Mouse (Mus musculus): Measurements from ENCODE around the gene Tac1. TPM values are rescaled to one million over a fixed set of nuclear protein-coding genes. Genes with fewer than 3 reads are reported as not detected.
"Not testable (repeated sequence)": the region's sequence is repeated elsewhere in the genome, so short reads cannot be mapped to it uniquely, and the experiment has no call there.

Gene Tac1
- not detected for total RNA-seq (2018; cell fraction: chromatin; rRNA removed)
- total RNA-seq (2018; cell fraction: cytosol; rRNA removed), result not detected
- total RNA-seq (2018; cell fraction: nucleus; rRNA removed), result not detected
- not detected in 3 replicates for polyA plus RNA-seq (2018)

DNA sequence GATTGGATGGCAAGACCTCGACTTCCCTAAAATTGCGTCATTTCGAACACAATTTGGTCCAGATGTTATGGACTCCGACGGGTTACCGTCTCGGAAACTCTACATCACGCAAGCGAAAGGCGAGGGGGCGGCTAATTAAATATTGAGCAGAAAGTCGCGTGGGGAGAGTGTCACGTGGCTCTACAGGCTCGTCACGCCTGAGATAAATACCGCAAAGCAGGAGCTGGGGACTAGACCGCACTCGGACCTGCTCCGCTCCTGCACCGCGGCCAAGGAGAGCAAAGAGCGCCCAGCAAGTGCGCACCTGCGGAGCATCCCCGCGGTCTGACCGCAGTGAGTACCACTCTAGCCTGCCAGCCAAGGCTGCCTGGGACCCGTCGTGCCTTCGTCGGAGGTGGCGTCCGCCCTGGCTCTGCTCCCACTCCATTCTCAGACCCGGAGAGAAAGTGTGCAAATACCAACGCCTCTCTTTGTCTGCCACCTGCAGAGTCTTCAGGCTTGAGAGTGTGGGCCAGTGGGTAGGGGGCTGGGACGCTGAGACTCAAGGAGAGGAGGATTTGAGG, at the start of gene Tac1:
Tac1 (plus strand) TSS at position 51 of the 563 bp plus-strand sequence.
- no peaks in the 10 kb centered on the region for H3K79me2 ChIP-seq (ENCODE audit: inconsistent target)
- H3K36me3 ChIP-seq (ENCODE audit: inconsistent target), result no peaks in the 10 kb centered on the region
- WGBS (ENCODE audit: missing documents), result 3% methylated on average over 37 of the region's 37 CpGs
- no peak within 1 kb of the TSS for H3K27ac ChIP-seq
- H3K4me3 ChIP-seq (ENCODE audit: inconsistent target), result no peak within 1 kb of the TSS

DNA sequence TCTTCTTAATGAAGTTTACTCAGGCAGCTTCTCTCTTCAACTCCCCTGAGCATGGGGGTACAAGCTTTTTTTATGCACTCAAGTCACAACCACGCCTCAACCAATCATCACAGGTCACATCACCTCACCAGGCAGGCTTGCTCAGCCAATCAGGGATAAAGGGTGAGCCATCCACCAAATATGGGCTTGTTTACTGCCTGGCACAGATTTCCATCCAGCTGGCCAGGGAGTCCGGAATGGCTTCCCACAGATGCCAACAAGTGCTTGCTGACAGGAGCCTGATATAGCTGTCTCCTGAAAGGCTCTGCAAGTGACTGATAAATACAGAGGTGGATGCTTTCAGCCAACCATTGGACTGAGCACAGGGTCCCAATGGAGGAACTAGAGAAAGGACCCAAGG, 11.2 kb upstream of the Tac1 start:
- 80% methylated on average over 2 of the region's 2 CpGs for WGBS (ENCODE audit: missing documents)
- H3K36me3 ChIP-seq (ENCODE audit: inconsistent target); H3K4me3 ChIP-seq (ENCODE audit: inconsistent target); H3K79me2 ChIP-seq (ENCODE audit: inconsistent target); H3K27ac ChIP-seq: not testable (repeated sequence)

DNA sequence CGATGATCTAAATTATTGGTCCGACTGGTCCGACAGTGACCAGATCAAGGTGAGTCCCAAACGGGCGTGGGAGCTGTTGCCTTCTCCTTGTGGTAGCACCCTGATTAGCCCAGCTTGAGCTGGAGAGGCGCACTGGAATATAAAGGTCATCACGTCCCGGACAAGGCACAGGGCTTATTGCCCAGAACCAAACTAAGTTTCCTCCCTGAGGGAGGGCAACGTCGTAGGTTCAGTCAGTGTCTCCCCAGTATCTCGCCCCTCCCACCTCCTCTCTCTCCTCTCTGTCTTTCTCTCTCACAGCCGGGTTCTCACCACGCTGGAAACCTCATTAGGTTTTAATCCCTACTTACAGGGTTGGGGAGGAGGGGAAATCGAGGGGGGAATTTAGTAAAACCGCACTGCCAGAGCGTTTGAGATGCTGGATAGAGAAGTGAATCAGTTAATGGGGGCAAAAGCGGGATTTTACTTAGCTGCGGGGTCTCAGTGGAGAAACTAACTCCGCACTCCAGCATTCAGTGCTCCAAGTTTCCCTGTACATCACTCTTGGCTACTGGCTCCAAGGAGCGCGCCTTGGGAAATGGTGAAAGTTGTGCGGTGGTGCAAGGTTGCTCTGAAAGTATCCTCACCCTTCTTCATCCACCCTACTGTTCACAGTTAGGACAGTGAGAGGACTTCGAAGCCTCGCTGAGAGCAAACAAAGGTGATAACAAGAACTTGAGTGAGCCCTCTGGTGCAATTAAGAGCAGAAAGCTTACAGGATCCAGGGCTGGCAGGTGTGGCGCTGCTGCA, 1.2 kb downstream of the Tac1 start:
- no peak overlapping the region for H3K27ac ChIP-seq
- H3K4me3 ChIP-seq (ENCODE audit: inconsistent target), result no peak overlapping the region
- WGBS (ENCODE audit: missing documents), result 7% methylated on average over 25 of the region's 25 CpGs
- H3K79me2 ChIP-seq (ENCODE audit: inconsistent target), result no peaks in the 10 kb centered on the region
- no peaks in the 10 kb centered on the region for H3K36me3 ChIP-seq (ENCODE audit: inconsistent target)

DNA sequence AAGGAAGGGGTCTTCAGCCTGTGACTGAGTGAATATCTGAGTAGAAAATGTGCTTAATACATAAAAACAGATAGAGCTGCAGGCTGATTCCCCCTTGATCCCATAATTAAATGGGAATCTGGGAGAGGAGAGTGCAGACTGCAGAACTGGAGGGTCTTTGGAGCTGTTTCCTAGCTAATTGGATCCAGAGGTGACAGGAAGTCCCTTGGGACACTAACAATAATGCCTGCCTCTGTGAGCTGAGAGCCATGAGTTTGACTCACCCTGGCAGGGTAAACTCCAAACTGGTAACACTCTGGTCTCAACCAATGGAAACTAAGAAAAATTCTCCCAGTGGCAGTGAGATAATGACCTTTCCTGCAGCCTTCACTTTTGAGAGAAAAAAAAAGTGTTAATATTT, 3.5 kb downstream of the Tac1 start:
- Histone ChIP-seq H3K36me3 (ENCODE audit: inconsistent target) (no peaks in the 10 kb centered on the region), H3K4me3 (ENCODE audit: inconsistent target) (no peak overlapping the region), H3K27ac (no peak overlapping the region), H3K79me2 (ENCODE audit: inconsistent target) (no peaks in the 10 kb centered on the region)

DNA sequence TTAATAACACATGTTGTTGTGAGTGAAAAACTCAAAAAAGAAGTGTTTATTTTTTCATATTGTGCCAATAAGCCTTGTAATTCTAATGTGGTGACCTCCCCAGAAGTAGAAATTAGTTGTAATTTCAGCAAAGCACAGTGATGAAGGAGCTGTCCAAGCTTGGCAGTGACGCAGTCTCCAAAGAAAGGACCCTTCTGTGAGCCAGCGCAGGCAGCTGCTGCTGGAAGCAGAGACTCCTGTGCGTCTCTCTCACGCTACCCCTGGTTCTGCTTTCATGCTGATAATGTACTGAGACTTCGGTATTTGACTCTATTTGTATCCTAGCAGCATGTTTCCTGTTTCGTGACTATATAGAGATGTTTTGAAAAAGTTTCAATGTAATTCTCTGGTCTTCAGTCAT, 7.8 kb downstream of the Tac1 start:
- H3K79me2 ChIP-seq (ENCODE audit: inconsistent target), result no peaks in the 10 kb centered on the region
- no peak overlapping the region for H3K27ac ChIP-seq
- no peak overlapping the region for H3K4me3 ChIP-seq (ENCODE audit: inconsistent target)
- H3K36me3 ChIP-seq (ENCODE audit: inconsistent target), result no peaks in the 10 kb centered on the region
- WGBS (ENCODE audit: missing documents), result 65% methylated on average over 6 of the region's 6 CpGs

DNA sequence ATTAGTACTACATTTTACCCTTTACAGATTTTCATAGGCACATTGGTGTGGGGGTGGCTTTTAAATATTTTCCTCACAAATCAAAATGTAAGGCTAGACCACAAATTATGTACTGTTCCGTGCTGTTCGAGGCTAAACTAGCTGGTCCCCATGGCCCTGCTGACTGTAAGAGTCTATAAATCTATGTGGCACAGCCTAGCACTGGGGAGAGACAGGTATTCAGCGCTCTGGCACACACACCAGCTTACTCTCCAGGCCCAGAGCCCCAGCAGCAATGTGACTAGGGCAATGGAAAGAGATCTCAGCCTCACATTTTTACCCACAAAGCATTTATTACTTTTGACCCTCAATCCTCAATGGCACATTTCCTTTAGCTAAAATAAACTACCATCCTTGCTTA, 9.9 kb downstream of the Tac1 start:
- H3K79me2 ChIP-seq (ENCODE audit: inconsistent target), result no peaks in the 10 kb centered on the region
- H3K27ac ChIP-seq, result no peak overlapping the region
- no peaks in the 10 kb centered on the region for H3K36me3 ChIP-seq (ENCODE audit: inconsistent target)
- H3K4me3 ChIP-seq (ENCODE audit: inconsistent target), result no peak overlapping the region
- 72% methylated on average over 3 of the region's 3 CpGs for WGBS (ENCODE audit: missing documents)

DNA sequence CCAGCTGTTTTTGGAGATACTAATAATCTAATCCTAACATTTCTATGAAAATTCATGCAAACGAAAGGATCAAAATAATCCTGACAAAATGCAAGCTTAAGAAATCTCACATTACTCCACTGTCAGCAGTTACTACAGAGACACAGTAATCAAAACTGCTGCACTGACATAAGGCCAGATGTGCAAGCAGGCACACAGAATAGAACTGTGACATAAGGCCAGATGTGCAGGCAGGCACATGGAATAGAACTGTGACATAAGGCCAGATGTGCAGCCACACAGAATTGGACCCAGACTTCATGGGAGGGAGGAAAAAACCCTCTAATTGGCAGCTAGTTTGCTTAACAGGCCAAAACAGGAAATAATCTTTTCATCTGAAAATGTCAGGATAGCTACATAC, 16.5 kb downstream of the Tac1 start:
- Histone ChIP-seq H3K4me3 (ENCODE audit: inconsistent target) (no peak overlapping the region), H3K27ac (no peak overlapping the region), H3K36me3 (ENCODE audit: inconsistent target) (no peaks in the 10 kb centered on the region), H3K79me2 (ENCODE audit: inconsistent target) (no peaks in the 10 kb centered on the region)
- 81% methylated on average over 1 of the region's 1 CpGs for WGBS (ENCODE audit: missing documents)

DNA sequence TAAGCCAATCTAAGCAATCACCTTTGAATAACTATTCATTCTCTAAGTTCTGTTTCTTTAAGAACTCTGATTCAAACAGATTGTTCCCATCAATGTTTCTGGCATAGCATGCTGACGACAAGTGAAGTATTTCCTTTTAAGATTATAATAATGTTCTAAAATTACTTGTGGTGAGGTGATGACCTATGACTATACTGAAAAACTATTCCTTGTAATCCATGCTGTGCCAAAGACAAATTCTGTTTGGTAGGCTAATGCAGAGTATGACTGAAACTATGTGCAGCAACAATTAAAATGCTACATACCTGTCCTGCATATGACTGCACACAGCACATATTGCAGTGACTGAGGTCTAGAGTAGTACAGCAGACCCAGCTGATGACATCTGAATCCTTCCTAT, 23.4 kb downstream of the Tac1 start:
- Histone ChIP-seq H3K27ac (no peak overlapping the region), H3K79me2 (ENCODE audit: inconsistent target) (no peaks in the 10 kb centered on the region), H3K4me3 (ENCODE audit: inconsistent target) (no peak overlapping the region), H3K36me3 (ENCODE audit: inconsistent target) (no peaks in the 10 kb centered on the region)
- WGBS (ENCODE audit: missing documents), result 50% methylated on average over 1 of the region's 1 CpGs

DNA sequence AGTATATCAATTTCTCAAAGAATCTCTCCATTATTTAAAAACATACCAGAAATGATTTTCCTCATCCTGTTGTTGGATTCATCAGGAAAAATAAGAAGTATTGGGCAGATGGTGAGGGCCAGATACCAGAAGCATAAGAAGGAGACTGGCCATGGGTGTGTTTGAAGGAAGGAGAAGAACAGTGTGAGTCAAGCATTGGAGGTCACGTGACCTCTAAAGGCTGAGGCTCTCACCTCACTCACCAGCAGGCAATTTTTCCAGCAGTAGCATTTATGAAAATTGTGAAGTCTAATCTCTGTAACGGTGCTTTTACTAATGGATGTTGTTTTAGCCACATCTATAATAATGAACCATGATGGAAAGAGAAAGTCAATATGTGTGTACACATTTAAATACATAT, 39.8 kb downstream of the Tac1 start:
- Histone ChIP-seq H3K27ac (no peak overlapping the region), H3K36me3 (ENCODE audit: inconsistent target) (no peaks in the 10 kb centered on the region), H3K79me2 (ENCODE audit: inconsistent target) (no peaks in the 10 kb centered on the region), H3K4me3 (ENCODE audit: inconsistent target) (no peak overlapping the region)
- WGBS (ENCODE audit: missing documents), result 94% methylated on average over 2 of the region's 2 CpGs

DNA sequence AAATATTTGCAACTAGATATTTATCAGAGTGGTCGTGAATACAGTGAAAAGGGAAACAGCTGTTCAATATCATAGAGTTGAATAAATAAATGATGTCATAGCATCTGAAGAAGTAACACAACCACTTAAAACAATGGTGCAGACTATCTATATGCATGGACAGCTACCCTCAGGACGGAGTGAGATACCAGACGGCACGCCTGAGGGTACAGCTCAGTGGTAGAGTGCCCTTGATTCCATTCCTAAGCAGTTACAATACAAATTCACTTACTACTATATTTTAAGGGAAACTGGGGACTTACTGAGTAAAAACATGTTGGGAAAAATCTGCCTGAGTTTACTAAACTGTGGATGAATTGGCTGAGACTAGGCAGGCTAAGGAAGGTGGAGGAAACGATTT, 43.7 kb downstream of the Tac1 start:
- H3K79me2 ChIP-seq (ENCODE audit: inconsistent target), result no peaks in the 10 kb centered on the region
- no peak overlapping the region for H3K27ac ChIP-seq
- H3K4me3 ChIP-seq (ENCODE audit: inconsistent target), result no peak overlapping the region
- whole genome bisulfite sequencing (ENCODE audit: missing documents), result 81% methylated on average over 5 of the region's 5 CpGs
- no peaks in the 10 kb centered on the region for H3K36me3 ChIP-seq (ENCODE audit: inconsistent target)

DNA sequence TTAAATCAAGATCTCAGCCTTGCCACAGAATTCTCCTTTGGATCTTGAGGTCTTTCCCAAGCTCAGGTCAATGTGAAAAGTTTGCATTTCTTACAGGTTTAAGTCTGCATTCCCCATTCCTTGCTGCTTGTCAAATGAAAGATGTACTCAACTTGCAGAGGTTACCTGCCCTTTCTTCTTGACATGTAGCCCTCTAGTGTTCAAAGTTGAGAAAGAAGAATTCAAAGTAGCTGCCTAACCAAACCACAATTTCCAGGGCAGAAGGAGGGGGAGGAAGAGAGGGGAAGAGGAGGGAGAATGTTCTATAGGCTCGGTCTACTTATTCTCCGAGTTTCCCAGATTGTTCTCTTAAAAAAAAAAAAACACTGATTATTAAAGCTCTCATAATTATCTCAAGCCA, 45.5 kb downstream of the Tac1 start:
- no peak overlapping the region for H3K4me3 ChIP-seq (ENCODE audit: inconsistent target)
- H3K27ac ChIP-seq, result no peak overlapping the region
- no peaks in the 10 kb centered on the region for H3K79me2 ChIP-seq (ENCODE audit: inconsistent target)
- H3K36me3 ChIP-seq (ENCODE audit: inconsistent target), result no peaks in the 10 kb centered on the region
- no CpG with 5 or more reads among the region's 2 CpGs for WGBS (ENCODE audit: missing documents)

DNA sequence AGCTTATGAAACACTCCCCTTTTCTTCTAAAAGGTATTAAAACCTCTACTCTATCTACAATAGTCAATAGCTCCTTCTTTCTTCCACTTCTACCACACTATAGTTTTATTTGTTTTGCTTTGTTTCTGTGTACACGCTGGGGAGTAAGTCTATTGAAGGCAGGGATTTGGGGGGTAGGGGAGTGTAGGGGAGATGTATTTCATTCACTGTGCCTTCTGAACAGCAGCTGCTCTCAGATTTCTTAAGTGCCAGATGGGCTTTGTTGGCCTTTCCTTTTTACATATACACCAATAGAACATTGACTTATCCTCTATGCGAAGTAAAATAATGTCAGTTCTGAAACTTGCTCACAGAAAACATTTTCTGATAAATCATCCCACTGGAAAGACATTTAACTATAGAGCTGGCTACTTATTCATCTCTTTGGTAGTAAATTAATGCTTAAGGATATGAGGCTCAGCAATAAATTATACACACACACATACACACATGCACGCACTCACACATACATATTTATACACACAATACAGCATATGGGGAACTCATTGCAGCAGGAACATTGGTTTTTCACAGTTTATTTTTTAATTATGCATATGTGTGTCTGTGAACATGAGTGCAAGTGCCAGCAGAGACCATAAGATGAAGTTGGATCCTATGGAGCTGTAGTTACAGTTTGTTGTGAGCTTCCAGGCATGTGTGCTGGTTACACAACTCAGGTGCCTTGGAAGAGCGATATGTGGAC, 46.8 kb downstream of the Tac1 start:
- H3K27ac ChIP-seq, result no peak overlapping the region
- WGBS (ENCODE audit: missing documents), result 90% methylated on average over 3 of the region's 4 CpGs
- H3K36me3 ChIP-seq (ENCODE audit: inconsistent target), result no peaks in the 10 kb centered on the region
- H3K4me3 ChIP-seq (ENCODE audit: inconsistent target), result no peak overlapping the region
- no peaks in the 10 kb centered on the region for H3K79me2 ChIP-seq (ENCODE audit: inconsistent target)

DNA sequence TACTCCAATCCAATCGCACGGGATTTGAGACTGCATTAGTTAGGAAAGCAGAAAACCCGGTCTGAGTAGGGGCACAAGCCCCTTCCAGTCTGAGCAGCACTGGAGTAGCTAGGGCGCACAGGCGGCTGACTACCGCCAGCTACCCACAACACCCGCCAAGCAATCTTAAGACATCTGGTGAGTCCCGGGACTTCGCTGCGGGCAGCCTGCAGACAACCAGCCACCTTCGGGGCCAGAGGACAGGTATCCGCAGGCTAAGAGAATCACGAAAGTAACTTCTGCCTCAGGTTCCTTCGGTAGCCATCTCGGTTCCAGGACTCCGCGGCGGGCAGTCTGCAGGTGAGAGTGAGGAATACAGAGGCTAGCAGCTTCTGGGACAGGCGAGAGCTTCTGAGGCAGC, 59.0 kb downstream of the Tac1 start:
- WGBS (ENCODE audit: missing documents), result 88% methylated on average over 5 of the region's 19 CpGs
- not testable (repeated sequence) for H3K36me3 ChIP-seq (ENCODE audit: inconsistent target); H3K79me2 ChIP-seq (ENCODE audit: inconsistent target); H3K4me3 ChIP-seq (ENCODE audit: inconsistent target); H3K27ac ChIP-seq
